Mouse (Mus musculus): Measurements from ENCODE around the gene Tgfbr1. TPM values are rescaled to one million over a fixed set of nuclear protein-coding genes. Genes with fewer than 3 reads are reported as not detected.

Tgfbr1 gene
- polyA plus RNA-seq, 1 experiment from 2014 or later = 5.4 TPM

DNA sequence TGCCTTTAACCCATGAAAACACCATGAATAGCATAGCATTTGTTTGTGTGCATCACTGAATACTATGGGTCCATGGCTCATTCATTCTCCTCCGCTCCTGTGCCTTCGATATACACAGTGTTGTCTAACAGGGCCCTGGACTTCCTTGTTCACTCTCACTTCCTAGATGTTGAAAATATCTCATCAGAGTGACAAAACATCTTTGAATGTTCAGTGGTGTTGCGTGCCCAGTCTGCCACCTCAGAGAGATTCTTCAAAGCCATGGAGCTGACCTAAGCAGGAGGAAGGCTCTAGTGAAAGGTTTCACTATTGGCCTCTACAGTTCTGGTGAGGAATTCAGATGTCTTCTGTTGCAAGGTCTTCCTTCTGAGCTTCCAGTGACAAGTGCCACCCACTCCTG, 19.5 kb upstream of the Tgfbr1 start:
- H3K4me3 ChIP-seq (ENCODE audit: low read depth, low read length) = no peak overlapping the region
- H3K9me3 ChIP-seq (replicated peaks; ENCODE audit: control insufficient read depth, low read length) = no peaks in the 10 kb centered on the region
- H3K9ac ChIP-seq (ENCODE audit: low read depth, low read length) = no peak overlapping the region
- H3K27ac ChIP-seq (ENCODE audit: low read length) = no peak overlapping the region
- ATAC-seq (ENCODE audit: low read depth) = no peak
- H3K27me3 ChIP-seq (ENCODE audit: control insufficient read depth, insufficient read depth, low read depth, low read length) = no peaks in the 10 kb centered on the region
- H3K4me2 ChIP-seq (ENCODE audit: low read depth, low read length) = no peak overlapping the region
- WGBS (ENCODE audit: insufficient replicate concordance) = 69% methylated on average over 3 of the region's 3 CpGs
- no peaks in the 10 kb centered on the region for H3K4me1 ChIP-seq (ENCODE audit: control insufficient read depth, low read depth, low read length)
- H3K36me3 ChIP-seq (ENCODE audit: control insufficient read depth, insufficient read depth) = no peaks in the 10 kb centered on the region

DNA sequence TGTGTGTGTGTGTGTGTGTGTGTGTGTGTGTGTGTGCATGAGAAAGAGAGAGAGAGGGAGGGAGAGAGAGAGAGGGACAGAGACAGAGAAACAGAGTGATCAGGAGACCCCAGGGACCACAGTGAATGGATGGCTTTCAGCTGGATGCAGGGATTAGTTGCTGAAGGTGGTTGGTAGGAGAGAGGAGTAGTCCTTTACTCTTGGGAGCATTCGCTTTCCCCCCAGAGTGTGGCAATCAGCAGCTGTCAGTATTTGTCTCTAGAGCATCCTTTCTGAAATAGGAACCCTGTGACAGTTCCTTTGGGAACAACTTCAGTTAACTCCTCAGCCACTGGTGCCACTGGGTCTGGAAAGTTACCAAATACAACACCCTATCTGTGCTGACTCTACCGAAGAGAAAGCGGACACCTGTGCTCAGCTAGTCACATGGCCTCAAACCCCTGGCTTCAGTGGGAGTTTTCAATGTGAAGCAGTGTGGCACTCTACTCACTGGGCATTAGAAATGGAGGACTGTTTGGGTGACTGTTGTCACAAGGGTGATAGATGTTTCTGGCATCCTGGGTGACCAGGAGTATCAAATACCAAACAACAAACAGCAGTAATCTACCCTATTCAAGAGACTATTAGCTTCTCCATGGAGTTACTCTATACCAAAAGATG, 16.0 kb upstream of the Tgfbr1 start:
- no peaks in the 10 kb centered on the region for H3K4me1 ChIP-seq (ENCODE audit: control insufficient read depth, low read depth, low read length)
- H3K4me2 ChIP-seq (ENCODE audit: low read depth, low read length) = no peak overlapping the region
- no peak for ATAC-seq (ENCODE audit: low read depth)
- no peak overlapping the region for H3K27ac ChIP-seq (ENCODE audit: low read length)
- H3K9me3 ChIP-seq (replicated peaks; ENCODE audit: control insufficient read depth, low read length) = no peaks in the 10 kb centered on the region
- H3K36me3 ChIP-seq (ENCODE audit: control insufficient read depth, insufficient read depth) = no peaks in the 10 kb centered on the region
- WGBS (ENCODE audit: insufficient replicate concordance) = 82% methylated on average over 3 of the region's 3 CpGs
- H3K4me3 ChIP-seq (ENCODE audit: low read depth, low read length) = no peak overlapping the region
- no peaks in the 10 kb centered on the region for H3K27me3 ChIP-seq (ENCODE audit: control insufficient read depth, insufficient read depth, low read depth, low read length)
- no peak overlapping the region for H3K9ac ChIP-seq (ENCODE audit: low read depth, low read length)

DNA sequence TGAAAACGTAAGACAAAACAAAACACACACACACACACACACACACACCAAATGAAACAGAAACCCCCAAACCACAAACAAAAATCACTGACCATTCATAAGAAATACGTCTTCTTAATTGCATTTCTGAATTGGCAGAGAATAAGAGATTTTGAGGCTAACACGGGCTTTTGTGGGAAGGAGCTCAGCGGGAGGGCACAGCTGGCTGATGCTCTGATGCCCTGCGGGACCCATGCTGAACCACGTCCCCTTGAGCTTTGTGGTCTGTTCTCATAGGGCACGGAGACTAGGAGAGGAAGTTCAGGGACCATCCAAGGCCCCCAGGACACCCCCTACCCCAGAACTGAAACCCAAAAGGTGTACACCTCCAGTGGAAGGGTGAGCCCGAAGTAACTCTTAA, 10.4 kb upstream of the Tgfbr1 start:
- Histone ChIP-seq H3K4me2 (ENCODE audit: low read depth, low read length) (no peak overlapping the region), H3K9me3 (replicated peaks; ENCODE audit: control insufficient read depth, low read length) (no peaks in the 10 kb centered on the region), H3K9ac (ENCODE audit: low read depth, low read length) (no peak overlapping the region), H3K36me3 (ENCODE audit: control insufficient read depth, insufficient read depth) (no peaks in the 10 kb centered on the region), H3K27me3 (ENCODE audit: control insufficient read depth, insufficient read depth, low read depth, low read length) (no peaks in the 10 kb centered on the region; the same call in 1 of the 2 replicates), H3K4me3 (ENCODE audit: low read depth, low read length) (no peak overlapping the region), H3K4me1 (ENCODE audit: control insufficient read depth, low read depth, low read length) (no peaks in the 10 kb centered on the region), H3K27ac (ENCODE audit: low read length) (no peak overlapping the region)
- ATAC-seq (ENCODE audit: low read depth) = no peak
- 38% methylated on average over 8 of the region's 8 CpGs for whole genome bisulfite sequencing (ENCODE audit: insufficient replicate concordance)

DNA sequence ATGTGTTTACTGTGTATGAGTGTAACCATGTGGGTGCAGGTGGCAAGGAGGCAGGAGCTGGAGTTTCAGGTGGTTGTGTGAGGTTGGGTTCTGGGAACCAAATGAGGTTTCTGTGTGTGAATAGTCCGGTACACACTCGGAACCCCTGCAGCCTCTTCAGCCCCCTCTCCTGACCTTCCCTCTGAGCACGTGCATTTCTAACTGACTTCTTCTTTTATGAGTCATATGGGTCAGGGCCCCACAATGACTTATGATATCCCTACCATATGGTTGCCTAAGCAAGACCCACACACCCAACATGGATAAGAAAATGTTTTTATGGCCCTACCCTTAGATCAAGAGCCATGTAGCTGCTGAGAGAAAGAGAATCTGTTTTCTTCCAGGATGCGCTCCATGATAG, 6.0 kb upstream of the Tgfbr1 start:
- Histone ChIP-seq H3K4me3 (ENCODE audit: low read depth, low read length) (no peak overlapping the region), H3K9me3 (replicated peaks; ENCODE audit: control insufficient read depth, low read length) (no peaks in the 10 kb centered on the region)
- no peak for ATAC-seq (ENCODE audit: low read depth)

DNA sequence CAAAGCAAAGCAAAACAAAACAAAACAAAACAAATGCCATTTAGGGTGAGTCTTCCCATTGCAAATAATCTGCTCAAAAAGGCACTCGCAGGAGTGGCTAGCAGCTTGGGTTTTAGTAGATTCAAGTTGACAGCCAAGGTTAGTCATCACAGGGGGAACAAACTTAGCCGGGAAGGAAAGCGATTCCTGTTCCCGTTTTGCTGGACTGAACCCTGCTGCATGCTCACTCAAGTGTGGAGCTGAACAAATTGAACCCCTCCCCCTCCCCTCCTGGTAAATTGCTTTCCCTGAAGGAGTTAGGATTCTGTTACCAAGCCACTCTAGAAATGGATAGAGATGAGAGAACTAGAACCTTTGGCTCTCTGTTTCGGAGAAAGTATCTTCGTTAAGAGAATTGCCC, 3.3 kb upstream of the Tgfbr1 start:
- no peaks in the 10 kb centered on the region for H3K36me3 ChIP-seq (ENCODE audit: control insufficient read depth, insufficient read depth)
- H3K27me3 ChIP-seq (ENCODE audit: control insufficient read depth, insufficient read depth, low read depth, low read length) = peaks cover 16% of the 10 kb centered on the region
- 35% methylated on average over 6 of the region's 6 CpGs for WGBS (ENCODE audit: insufficient replicate concordance)
- no peak overlapping the region for H3K4me2 ChIP-seq (ENCODE audit: low read depth, low read length)
- peaks cover 14% of the 10 kb centered on the region for H3K4me1 ChIP-seq (ENCODE audit: control insufficient read depth, low read depth, low read length)
- H3K27ac ChIP-seq (ENCODE audit: low read length) = no peak overlapping the region
- no peaks in the 10 kb centered on the region for H3K9me3 ChIP-seq (replicated peaks; ENCODE audit: control insufficient read depth, low read length)
- no peak overlapping the region for H3K4me3 ChIP-seq (ENCODE audit: low read depth, low read length)
- no peak overlapping the region for H3K9ac ChIP-seq (ENCODE audit: low read depth, low read length)
- ATAC-seq (ENCODE audit: low read depth) = no peak

More for the DNA sequence above, 6.0 kb upstream of the Tgfbr1 start:
- H3K4me2 ChIP-seq (ENCODE audit: low read depth, low read length) = no peak overlapping the region
- WGBS (ENCODE audit: insufficient replicate concordance) = 45% methylated on average over 4 of the region's 4 CpGs
- peaks cover 3% of the 10 kb centered on the region for H3K4me1 ChIP-seq (ENCODE audit: control insufficient read depth, low read depth, low read length)
- H3K36me3 ChIP-seq (ENCODE audit: control insufficient read depth, insufficient read depth) = no peaks in the 10 kb centered on the region
- peaks cover 9% of the 10 kb centered on the region; the same call in 1 of the 2 replicates for H3K27me3 ChIP-seq (ENCODE audit: control insufficient read depth, insufficient read depth, low read depth, low read length)
- no peak overlapping the region for H3K27ac ChIP-seq (ENCODE audit: low read length)
- no peak overlapping the region for H3K9ac ChIP-seq (ENCODE audit: low read depth, low read length)

DNA sequence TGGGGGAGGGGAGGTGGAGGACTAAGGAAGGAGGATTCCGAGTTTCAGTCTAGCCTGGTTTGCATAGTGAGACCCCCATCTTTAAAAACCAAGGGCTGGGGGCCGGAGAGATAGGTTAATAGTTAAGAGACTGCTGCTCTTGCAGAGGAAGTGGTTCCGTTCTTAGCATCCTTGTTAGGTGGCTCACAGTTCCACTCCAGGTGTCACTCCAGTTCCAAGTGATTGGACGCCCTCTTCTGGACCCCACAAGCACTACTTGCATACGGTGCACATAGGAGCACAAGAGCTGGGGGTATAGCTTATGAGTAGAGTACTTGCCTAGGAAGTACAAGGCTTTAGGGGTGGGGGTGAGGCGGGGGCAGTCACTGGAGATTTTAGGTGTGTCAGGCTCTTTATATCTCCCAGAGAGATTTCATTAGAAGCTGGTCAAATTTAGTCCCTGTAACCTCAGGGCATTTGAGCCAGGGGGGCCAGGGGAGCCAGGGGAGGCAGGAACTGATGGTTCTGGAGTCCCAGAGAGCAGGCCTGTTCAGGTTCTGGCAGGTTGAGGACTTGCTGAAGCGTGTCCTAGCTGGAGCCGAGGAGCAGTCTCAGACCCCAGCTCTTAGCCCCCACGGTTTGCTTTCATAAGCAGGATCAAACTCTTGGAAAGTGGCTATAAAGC, 1.5 kb upstream of the Tgfbr1 start:
- no peak overlapping the region for H3K27ac ChIP-seq (ENCODE audit: low read length)
- peaks cover 14% of the 10 kb centered on the region for H3K4me1 ChIP-seq (ENCODE audit: control insufficient read depth, low read depth, low read length)
- ATAC-seq (ENCODE audit: low read depth) = no peak
- peak overlapping the region; percentile 80; the same call in 1 of the 2 replicates for H3K4me3 ChIP-seq (ENCODE audit: low read depth, low read length)
- H3K4me2 ChIP-seq (ENCODE audit: low read depth, low read length) = peak overlapping the region; percentile 97
- WGBS (ENCODE audit: insufficient replicate concordance) = 12% methylated on average over 9 of the region's 9 CpGs
- H3K9ac ChIP-seq (ENCODE audit: low read depth, low read length) = no peak overlapping the region
- no peaks in the 10 kb centered on the region for H3K36me3 ChIP-seq (ENCODE audit: control insufficient read depth, insufficient read depth)
- H3K9me3 ChIP-seq (replicated peaks; ENCODE audit: control insufficient read depth, low read length) = no peaks in the 10 kb centered on the region
- H3K27me3 ChIP-seq (ENCODE audit: control insufficient read depth, insufficient read depth, low read depth, low read length) = peaks cover 16% of the 10 kb centered on the region

DNA sequence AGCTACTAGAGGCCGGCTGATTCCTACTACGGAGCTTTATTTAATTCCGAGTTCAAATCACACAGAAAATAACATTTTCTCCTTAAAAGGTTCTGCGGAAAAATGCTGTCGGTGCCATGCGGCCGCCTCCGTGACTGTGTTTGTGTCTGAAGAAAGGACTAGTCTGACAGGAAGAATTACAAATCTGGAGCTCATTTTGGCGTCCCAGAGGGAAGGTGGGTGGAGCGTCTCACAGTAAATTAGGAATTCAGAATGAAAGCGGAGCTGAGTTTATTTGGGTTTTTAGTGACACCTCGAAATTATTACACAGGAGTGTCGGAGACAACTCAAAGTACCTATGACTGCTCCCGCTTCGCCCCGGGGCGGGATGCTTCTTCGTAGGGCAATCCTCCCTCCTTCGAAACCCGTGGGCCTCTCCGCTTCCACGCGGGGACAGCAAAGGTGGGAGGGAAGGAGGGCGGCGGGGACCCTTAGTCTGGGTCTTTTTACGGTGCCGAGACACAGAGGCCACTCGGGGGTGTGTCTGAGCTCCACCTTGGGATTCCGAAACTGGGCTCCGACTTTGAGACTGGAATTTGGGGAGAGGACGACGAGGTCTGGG, 861 bp upstream of the Tgfbr1 start:
- no peak for ATAC-seq (ENCODE audit: low read depth)
- under 1% methylated on average over 32 of the region's 32 CpGs for WGBS (ENCODE audit: insufficient replicate concordance)
- Histone ChIP-seq H3K4me3 (ENCODE audit: low read depth, low read length) (peak overlapping the region; percentile 80), H3K4me2 (ENCODE audit: low read depth, low read length) (peak overlapping the region; percentile 97), H3K9ac (ENCODE audit: low read depth, low read length) (peak overlapping the region; percentile 70), H3K36me3 (ENCODE audit: control insufficient read depth, insufficient read depth) (no peaks in the 10 kb centered on the region), H3K27me3 (ENCODE audit: control insufficient read depth, insufficient read depth, low read depth, low read length) (peaks cover 16% of the 10 kb centered on the region), H3K9me3 (replicated peaks; ENCODE audit: control insufficient read depth, low read length) (no peaks in the 10 kb centered on the region), H3K27ac (ENCODE audit: low read length) (no peak overlapping the region), H3K4me1 (ENCODE audit: control insufficient read depth, low read depth, low read length) (peaks cover 14% of the 10 kb centered on the region)

DNA sequence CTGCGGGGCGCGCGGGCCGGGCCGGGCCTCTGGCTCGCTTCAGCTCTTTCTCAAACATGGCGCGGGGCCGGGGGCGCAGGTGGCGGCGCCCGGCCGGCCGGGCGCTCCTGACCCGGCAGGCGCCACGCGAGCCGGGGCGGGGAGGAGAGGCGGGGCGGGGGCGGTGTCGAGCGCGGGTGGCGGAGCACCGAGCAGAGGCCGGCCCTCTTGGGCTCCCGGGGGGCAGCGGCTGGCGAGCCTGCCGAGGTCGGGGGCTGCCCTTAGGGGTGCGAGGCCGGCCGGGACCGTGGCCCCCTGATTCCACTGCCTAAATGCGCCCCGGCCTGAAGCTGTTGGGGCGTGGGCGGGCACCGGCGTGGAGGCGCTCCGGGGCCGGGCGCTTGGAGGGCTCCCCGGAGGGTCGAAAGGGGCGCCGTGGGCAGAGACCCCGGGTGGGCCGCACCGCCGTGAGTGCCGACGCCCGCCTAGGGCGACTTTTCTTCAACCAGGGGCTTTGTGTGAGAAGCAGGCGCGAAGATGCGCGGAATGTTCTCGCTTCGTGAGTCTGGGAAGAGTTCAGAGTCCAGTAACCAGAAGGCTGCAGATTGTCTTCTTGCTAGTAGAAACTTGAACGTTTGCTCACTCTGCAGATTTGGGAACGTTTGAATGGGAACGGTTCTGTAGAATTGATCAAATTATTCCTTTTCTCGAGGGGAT, 542 bp downstream of the Tgfbr1 start:
- H3K9me3 ChIP-seq (replicated peaks; ENCODE audit: control insufficient read depth, low read length) = no peaks in the 10 kb centered on the region
- peak overlapping the region; percentile 97 for H3K4me2 ChIP-seq (ENCODE audit: low read depth, low read length)
- H3K4me3 ChIP-seq (ENCODE audit: low read depth, low read length) = peak overlapping the region; percentile 80
- WGBS (ENCODE audit: insufficient replicate concordance) = under 1% methylated on average over 68 of the region's 73 CpGs
- H3K4me1 ChIP-seq (ENCODE audit: control insufficient read depth, low read depth, low read length) = peaks cover 14% of the 10 kb centered on the region
- H3K27ac ChIP-seq (ENCODE audit: low read length) = peak overlapping the region; percentile 81
- peaks cover 16% of the 10 kb centered on the region for H3K27me3 ChIP-seq (ENCODE audit: control insufficient read depth, insufficient read depth, low read depth, low read length)
- peak; percentile 64 for ATAC-seq (ENCODE audit: low read depth)
- peak overlapping the region; percentile 82 for H3K9ac ChIP-seq (ENCODE audit: low read depth, low read length)
- no peaks in the 10 kb centered on the region for H3K36me3 ChIP-seq (ENCODE audit: control insufficient read depth, insufficient read depth)

Measured in liver, embryonic 16.5 days (tissue).